Mouse (Mus musculus) G1E-ER4 (cell line): ENCODE data around the gene Ccdc34. TPM values are rescaled to one million over a fixed set of nuclear protein-coding genes. Genes with fewer than 3 reads are reported as not detected.

Experiments used
- GATA1 ChIP-seq: IDR thresholded peaks from one replicate; pipeline ENCODE4 v1.8.0; 2012; ENCODE audit warnings: low read length, inconsistent platforms
- polyA plus RNA-seq: library from polyadenylated mRNA; stranded (reverse); fragments of >175 nt; gene quantifications from 2 replicates; pipeline ENCODE4 v1.2.3, GENCODE M21; 2012

Gene Ccdc34
- polyA plus RNA-seq: 14.9 and 17.1 TPM in 2 replicates

- TF ChIP-seq GATA1: no peak
These were observed at the start of gene Ccdc34 for GRCm38 (mm10) chr2:110017616-110018505. TSS of gene Ccdc34 (plus strand) at chr2:110017817.

- no peak for TF ChIP-seq GATA1
These were observed 48.2 kb upstream of the Ccdc34 start for GRCm38 (mm10) chr2:109969381-109969780.

GRCm38 (mm10) chr2:109969926-109970532, 47.6 kb upstream of the Ccdc34 start:
- no peak for TF ChIP-seq GATA1

GRCm38 (mm10) chr2:109970744-109971410, 46.7 kb upstream of the Ccdc34 start:
- no peak for TF ChIP-seq GATA1

GRCm38 (mm10) chr2:109972310-109972709, 45.3 kb upstream of the Ccdc34 start:
- no peak for TF ChIP-seq GATA1

GRCm38 (mm10) chr2:109972922-109973321, 44.7 kb upstream of the Ccdc34 start:
- TF ChIP-seq GATA1: no peak

GRCm38 (mm10) chr2:109974807-109975206, 42.8 kb upstream of the Ccdc34 start:
- no peak for TF ChIP-seq GATA1

GRCm38 (mm10) chr2:109976181-109976580, 41.4 kb upstream of the Ccdc34 start:
- TF ChIP-seq GATA1: no peak

GRCm38 (mm10) chr2:109977322-109977721, 40.3 kb upstream of the Ccdc34 start:
- TF ChIP-seq GATA1: no peak

GRCm38 (mm10) chr2:109979209-109979608, 38.4 kb upstream of the Ccdc34 start:
- no peak for TF ChIP-seq GATA1

- no peak for TF ChIP-seq GATA1
These were observed 34.2 kb upstream of the Ccdc34 start for GRCm38 (mm10) chr2:109983435-109983834.

GRCm38 (mm10) chr2:109984930-109985329, 32.7 kb upstream of the Ccdc34 start:
- TF ChIP-seq GATA1: no peak

- TF ChIP-seq GATA1: no peak
These were observed 32.1 kb upstream of the Ccdc34 start for GRCm38 (mm10) chr2:109985560-109985959.

GRCm38 (mm10) chr2:109986036-109986785, 31.4 kb upstream of the Ccdc34 start:
- no peak for TF ChIP-seq GATA1

- no peak for TF ChIP-seq GATA1
These were observed 29.7 kb upstream of the Ccdc34 start for GRCm38 (mm10) chr2:109987946-109988345.

GRCm38 (mm10) chr2:109989196-109989595, 28.4 kb upstream of the Ccdc34 start:
- no peak for TF ChIP-seq GATA1
